Mouse (Mus musculus) mature B cell (primary cell): ENCODE measurements around the gene Nmrk2.
"Not testable (repeated sequence)": the region's sequence is repeated elsewhere in the genome, so short reads cannot be mapped to it uniquely, and the experiment has no call there.

Experiments
- in situ Hi-C: fragments of 300-500 bp; cut with MboI; formaldehyde crosslinking; loops from 2 replicates; pipeline ENCODE4 v1.14.3; 2019

Nmrk2 gene

DNA sequence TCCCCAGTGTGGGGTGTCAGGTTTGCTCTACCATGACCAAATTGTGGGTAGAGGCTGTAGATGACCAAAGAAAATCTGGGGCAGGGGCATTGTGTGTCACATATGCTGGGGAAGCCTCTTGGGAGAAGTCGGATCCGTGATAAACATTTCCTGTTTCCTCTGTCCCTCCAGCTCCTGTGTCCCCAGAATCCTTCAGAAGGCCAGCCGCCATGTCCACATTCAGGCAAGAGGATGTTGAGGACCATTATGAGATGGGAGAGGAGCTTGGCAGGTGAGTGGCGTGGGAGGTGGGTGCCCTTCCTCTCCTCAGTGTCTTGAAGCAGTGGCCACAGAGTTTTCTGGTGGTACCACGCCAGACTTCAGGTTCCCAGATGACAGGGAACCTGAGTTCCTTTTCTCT is 18.0 kb downstream of the Nmrk2 start, which contains the start of gene 4930442H23Rik:
4930442H23Rik (minus strand) TSS at position 45 of the 400 bp plus-strand sequence.
- in situ Hi-C loops, result no loop called here

DNA sequence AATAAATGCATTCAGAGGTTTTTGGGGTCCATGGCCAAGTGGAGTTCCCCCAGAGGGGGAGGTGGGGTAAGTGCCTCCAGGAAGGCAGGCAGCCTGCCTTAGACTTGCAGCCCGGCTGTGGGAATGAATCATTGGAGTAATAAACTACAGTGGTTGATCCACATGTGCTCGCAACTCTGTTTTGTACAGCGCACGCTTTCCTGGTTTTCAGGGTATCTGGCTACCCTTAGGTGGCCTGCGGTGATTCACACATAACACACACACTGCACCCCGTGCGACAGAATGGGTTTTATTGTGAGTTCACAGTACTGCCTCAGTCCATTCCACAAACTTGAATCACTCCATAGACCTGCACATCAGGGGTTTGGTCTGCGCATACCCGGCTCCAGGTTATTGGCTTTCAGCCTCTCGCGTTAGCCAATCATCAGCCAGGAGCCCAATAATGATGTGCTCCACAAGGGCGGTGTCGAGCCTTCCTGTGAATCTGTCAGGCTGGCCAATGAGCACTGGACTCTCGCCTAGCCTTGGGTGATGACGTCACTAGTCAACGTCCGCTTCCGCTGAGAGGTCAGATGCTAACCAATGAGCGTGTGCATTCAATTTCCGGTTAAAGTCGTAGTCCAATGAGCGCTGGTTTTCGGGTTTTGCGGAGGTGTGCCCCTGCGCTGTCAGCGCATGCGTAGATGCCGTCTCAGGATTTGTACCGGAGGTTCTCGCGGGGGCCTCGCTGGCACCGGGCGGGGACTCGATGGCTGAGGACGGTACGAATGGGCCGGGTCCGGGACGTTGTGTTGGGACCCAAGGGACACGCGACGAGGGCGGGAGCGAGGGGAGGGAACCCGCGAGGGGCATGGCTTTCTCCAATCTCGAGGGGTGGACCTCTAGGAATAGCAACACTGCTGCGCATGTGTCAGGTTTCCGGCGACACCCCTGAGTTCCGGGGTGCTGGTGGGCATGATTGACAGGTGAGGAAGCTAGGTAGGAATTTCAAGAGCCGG is 19.2 kb downstream of the Nmrk2 start, which contains the start of gene Dapk3:
Dapk3 (plus strand) TSS at position 670 of the 998 bp plus-strand sequence.
- in situ Hi-C loops, result no loop called here

GRCm38 (mm10) chr10:81181860-81182259 is 20.0 kb downstream of the Nmrk2 start:
- in situ Hi-C loops, result not testable (repeated sequence)

- in situ Hi-C loops, result no loop called here
These were observed 20.9 kb downstream of the Nmrk2 start for GRCm38 (mm10) chr10:81180946-81181345.

DNA sequence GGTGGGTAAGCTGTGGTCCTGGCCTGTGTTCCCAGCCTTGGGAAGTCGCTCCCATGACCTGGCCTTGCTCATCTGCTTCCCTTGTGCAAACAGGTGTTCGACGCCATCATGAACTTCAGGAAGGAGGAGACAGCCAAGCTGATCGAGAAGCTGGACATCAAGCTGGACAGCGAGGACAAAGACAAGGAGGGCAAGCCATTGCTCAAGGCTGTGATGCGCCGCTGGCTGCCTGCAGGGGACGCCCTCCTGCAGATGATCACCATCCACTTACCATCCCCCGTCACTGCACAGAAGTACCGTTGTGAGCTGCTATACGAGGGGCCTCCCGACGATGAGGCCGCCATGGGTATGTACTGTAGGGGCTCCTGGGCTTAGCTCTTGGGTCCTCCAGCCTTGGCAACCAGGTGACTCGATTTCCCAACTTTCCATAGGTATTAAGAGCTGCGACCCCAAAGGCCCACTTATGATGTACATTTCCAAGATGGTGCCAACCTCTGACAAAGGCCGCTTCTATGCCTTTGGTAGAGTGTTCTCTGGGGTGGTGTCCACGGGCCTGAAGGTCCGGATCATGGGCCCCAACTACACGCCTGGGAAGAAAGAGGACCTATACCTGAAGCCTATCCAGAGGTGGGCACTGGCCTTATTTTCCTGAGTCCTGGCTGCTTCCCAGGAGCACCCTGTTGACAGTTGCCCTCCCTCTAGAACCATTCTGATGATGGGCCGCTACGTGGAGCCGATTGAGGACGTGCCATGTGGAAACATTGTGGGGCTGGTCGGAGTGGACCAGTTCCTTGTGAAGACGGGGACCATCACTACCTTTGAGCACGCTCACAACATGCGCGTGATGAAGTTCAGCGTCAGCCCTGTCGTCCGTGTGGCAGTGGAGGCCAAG is 22.2 kb downstream of the Nmrk2 start:
- in situ Hi-C loops, result no loop called here

DNA sequence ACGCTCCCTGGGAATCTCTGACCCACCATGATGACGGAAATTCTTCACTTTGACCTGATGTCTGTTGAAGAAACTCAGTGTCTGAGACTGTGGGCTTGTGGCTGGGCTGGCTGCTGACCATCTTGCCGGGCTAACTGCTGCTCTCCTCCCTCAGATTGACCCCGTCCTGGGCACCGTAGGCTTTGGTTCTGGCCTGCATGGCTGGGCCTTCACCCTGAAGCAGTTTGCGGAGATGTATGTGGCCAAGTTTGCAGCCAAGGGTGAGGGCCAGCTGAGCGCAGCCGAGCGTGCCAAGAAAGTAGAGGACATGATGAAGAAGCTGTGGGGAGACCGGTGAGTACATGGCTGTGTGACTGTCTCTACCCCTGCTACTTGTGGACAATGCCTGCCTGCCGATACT is 22.9 kb downstream of the Nmrk2 start:
- in situ Hi-C loops, result no loop called here

DNA sequence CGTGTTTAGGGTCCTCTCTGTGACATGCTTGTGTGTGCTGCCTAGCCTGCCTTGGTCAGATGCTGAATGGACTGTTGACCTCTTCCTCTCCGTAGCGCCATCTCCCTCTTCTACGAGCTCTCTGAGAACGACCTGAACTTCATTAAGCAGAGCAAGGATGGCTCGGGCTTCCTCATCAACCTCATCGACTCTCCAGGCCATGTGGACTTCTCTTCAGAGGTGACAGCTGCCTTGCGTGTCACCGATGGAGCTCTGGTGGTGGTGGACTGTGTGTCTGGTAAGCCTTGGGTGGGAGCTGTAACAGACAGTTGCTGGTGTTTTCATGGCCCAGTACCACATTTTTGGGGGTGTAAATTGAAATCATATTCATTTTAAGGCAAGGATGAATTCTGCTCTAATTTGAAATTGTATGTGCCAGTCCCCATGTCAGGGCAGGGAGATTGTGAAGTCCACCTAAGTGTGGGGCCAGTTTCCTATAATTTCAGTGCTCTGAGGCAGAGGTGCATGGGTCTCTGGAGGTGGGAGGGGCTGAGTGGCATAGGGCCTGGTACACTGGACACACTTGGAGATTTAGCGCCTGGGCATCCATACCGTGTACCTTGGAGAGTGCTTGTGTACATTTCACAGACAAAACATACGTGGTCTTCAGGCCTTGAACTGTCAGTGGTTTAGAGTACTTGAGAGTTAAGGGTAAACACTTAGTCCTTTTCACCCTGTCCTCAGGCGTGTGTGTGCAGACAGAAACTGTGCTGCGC is 23.7 kb downstream of the Nmrk2 start:
- in situ Hi-C loops, result no loop called here

DNA sequence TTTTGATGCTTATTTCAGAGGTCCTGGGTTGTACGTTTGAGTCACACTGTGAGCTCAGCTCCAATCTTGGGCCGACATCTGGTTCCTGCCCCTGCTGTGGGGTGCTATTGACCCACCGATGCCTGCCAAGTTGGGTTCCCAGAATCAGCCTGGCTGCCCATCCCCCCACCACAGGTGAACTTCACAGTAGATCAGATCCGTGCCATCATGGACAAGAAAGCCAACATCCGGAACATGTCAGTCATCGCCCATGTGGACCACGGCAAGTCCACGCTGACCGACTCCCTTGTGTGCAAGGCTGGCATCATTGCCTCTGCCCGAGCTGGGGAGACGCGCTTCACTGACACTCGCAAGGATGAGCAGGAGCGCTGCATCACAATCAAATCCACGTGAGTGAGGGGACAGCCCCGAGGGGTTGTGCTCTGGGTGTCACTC is 24.3 kb downstream of the Nmrk2 start:
- in situ Hi-C loops, result no loop called here

GRCm38 (mm10) chr10:81176466-81177271 is 25.2 kb downstream of the Nmrk2 start, which contains the start of gene Eef2:
Eef2 (plus strand) TSS chr10:81176631.
- in situ Hi-C loops, result no loop called here

GRCm38 (mm10) chr10:81175936-81176465 is 25.9 kb downstream of the Nmrk2 start:
- in situ Hi-C loops, result no loop called here

DNA sequence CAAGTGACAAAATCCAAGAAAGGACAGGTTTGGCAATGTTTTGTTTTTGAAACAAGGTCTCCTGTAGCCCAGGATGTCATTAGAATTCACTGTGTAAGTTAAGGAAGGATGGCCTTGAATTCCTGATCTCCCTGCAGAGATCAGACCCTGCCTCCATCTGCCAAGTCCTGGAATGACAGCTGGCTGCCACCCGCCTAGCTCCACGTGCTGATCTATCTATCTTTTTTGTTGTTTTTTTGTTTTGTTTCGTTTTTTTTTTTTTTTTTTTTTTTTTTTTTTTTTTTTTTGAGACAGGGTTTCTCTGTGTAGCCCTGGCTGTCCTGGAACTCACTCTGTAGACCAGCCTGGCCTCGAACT is 26.5 kb downstream of the Nmrk2 start:
- in situ Hi-C loops, result not testable (repeated sequence)

DNA sequence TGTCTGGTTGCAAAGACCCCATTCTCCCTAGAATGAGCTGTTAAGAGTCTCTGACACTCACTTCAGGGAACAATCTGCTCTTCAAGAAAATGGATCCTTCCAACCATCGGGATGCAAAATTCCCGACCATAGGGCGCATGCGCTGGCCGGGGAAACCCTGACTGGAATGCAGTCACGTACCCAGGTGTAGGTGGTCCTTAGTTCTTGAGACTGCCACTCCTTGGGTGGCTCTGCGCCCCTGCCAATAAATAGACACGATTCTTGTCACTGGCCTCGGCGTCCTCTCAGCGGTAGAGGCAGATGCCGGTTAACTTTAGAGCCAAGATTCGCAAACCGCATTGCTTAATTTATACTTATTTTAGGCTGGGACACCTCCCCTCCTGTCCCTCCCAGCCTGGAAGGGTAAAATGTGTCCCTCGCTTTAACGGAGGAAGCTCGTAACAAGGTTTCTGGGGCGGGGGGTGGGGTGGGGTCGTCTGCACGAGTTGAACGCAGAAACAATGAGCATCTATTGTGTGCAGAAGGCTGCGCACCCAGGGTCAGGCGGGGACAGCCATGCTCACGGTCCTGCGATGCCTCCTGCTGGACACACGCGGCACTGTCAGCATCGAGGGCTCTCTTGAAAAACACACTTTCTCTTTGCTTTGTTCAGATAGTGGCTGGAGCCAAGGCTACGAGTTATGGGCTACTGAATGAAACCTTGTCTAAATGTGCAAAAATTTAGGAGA is 27.1 kb downstream of the Nmrk2 start:
- in situ Hi-C loops, result loop anchor here (5.0 kb wide), 1 partner anchor 37 kb away; the partner anchor contains the start of gene Zbtb7a

- in situ Hi-C loops, result loop anchor here (5.0 kb wide), 1 partner anchor 36 kb away; the partner anchor contains the start of gene Zbtb7a
These were observed 28.7 kb downstream of the Nmrk2 start for GRCm38 (mm10) chr10:81173132-81173531.

GRCm38 (mm10) chr10:81169411-81169900 is 32.4 kb downstream of the Nmrk2 start:
- in situ Hi-C loops, result not testable (repeated sequence)

DNA sequence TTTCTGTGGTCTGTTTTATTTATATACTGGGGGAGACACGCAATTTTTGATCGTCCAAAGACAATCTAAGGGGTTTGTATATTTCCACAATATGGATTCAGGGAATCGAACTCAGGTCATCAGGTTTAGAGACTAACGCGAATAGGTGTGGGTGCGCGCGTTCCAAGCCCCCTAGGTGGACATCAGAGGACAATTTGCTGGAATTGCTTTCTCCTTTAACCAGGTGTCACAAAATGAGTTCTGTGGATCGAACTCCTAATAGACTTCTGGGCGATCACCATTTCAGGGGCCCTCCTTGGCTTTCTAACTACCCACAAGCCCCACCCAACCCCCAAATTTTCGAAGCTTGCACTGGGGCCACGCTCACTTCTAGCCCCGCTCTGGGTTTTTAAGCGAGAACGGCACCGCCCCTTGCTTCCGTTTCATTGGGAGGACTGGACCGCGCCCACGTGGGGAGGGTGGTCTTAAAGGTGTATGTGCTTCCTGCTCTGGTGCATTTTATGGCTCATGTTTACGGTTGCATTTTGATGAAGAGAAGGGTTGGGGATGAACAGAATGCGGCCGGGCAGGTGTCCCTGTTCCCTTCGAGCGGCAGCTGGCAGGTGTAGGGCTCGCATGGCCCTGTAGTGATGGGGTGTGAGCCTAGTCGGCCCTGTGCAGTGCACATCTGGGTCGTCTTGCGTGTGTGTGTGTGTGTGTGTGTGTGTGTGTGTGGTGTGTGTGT is 33.2 kb downstream of the Nmrk2 start:
- in situ Hi-C loops, result no loop called here

GRCm38 (mm10) chr10:81168087-81168431 is 33.8 kb downstream of the Nmrk2 start:
- in situ Hi-C loops, result no loop called here

GRCm38 (mm10) chr10:81167200-81168086 is 34.4 kb downstream of the Nmrk2 start, which contains the start of gene Pias4:
Pias4 (minus strand) TSS chr10:81167923.
- in situ Hi-C loops, result no loop called here

DNA sequence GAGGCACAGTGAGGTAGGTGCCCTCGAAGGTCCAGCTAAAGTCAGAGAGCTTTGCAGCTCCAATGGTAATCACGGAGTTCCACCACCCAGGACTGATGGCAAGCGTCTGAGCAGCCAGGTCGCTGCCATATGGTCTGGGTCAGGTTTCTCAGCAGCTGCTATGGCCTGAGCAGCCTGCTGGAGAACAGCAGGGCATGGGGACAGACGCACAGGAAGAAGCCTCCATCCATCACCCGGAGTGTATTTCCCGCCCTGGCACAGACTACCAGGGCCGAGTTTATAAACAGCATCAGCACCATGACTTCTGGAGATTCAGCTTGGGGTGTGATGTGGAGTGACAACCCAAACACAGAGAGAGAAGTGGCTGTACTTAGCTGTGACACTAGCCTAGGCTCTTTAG is 36.7 kb downstream of the Nmrk2 start:
- in situ Hi-C loops, result no loop called here
